Mouse (Mus musculus): ENCODE measurements around the gene Ctns. TPM values are rescaled to one million over a fixed set of nuclear protein-coding genes. Genes with fewer than 3 reads are reported as not detected.

The Ctns gene
- polyA plus RNA-seq, 1 experiment from 2014 or later, result 18.2 TPM

DNA sequence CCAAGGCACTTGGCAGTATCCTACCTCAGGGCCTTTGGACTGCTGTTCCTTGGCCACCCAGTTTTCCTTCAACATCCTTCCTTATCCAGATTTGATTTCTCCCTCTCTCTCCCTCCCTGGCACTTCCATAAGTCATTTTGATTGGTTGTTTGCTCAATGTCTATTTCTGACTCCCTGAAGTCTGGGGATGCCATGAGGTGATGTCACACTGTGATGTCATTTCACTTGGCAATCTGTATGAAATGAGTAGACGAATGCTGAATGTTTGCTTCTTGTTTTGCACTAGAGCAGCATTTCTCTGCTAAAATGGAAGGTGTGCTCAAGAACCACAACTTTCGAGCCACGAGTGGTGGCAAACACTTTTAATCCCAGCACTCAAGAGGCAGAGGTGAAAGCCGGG, 37.2 kb downstream of the Ctns start:
- ATAC-seq (replicated peaks; ENCODE audit: low FRiP score), result no peak
- H3K36me3 ChIP-seq, result no peaks in the 10 kb centered on the region
- WGBS, result 90% methylated on average over 4 of the region's 4 CpGs
- H3K9me3 ChIP-seq (replicated peaks), result no peaks in the 10 kb centered on the region
- H3K9ac ChIP-seq, result no peak overlapping the region
- peaks cover 18% of the 10 kb centered on the region for H3K4me1 ChIP-seq
- H3K27me3 ChIP-seq, result peaks cover 32% of the 10 kb centered on the region
- H3K4me3 ChIP-seq (replicated peaks), result no peak overlapping the region
- no peak overlapping the region for H3K4me2 ChIP-seq
- H3K27ac ChIP-seq, result no peak overlapping the region

DNA sequence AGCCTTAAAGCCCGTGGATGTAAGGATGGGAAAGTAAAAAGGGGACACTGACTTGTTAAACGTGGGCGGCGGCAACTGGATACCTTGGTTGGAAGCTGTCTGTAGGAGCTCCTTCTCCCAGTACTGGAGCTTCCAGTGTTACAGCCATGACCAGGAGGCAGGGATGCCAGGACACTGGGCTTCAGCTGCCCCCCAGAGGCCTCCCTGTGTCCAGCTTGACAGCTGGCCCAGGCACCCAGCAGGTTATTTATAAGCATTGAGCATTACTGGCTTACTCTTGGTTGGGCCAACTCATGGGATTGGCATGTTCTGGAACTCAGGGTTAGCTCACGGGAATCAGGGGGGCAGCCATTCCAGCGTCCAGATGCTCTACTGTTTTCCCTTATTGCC, 38.0 kb downstream of the Ctns start:
- no peak overlapping the region for H3K27ac ChIP-seq
- H3K9me3 ChIP-seq (replicated peaks), result no peaks in the 10 kb centered on the region
- H3K4me1 ChIP-seq, result peaks cover 16% of the 10 kb centered on the region
- peak; percentile 78 for ATAC-seq (replicated peaks; ENCODE audit: low FRiP score)
- peaks cover 33% of the 10 kb centered on the region for H3K27me3 ChIP-seq
- H3K4me2 ChIP-seq, result peak overlapping the region; percentile 87
- WGBS, result 21% methylated on average over 6 of the region's 6 CpGs
- H3K9ac ChIP-seq, result peak overlapping the region; percentile 49; the same call in 1 of the 2 replicates
- no peaks in the 10 kb centered on the region for H3K36me3 ChIP-seq
- H3K4me3 ChIP-seq (replicated peaks), result peak overlapping the region; percentile 48

DNA sequence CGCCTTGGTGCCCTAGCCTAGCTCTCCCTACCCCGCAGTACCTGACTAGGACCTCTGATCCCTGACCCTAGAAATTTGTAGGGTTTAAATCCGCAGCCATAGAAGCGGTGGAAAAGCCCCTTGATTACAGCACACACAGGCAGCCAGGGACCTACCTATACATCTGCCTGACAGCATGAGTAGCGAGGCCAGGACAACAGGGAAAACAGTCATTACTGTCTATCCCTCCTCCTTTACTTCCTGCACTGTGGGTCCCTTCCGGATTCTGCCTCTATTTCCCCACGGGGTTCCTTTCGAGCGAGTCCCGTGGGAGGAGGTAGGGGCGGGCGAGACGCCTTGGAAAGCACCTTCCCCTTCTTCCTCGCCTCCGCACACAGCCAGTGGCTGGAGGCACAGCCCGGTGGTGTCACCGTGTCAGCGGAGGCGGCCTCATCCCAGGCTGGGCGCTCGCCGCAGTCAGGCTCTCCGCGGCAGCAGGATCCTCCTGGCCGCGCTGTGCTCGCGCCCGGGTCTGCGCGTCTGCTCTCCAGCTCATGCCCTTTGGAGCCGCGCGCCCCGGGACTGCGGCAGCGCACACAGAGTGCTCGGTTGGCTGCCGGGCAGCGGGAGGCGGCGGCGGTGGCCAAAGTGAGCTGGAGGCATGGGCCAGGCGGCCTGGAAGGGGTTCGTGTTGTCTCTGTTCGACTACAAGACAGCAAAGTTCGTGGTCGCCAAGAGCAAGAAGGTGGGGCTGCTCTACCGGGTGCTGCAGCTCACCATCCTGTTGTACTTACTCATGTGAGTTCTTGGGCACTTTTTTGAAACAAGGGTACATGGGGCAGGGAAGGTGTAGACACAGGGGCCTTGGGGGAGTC, 38.7 kb downstream of the Ctns start, which contains the start of gene P2rx5:
TSS of gene P2rx5 (plus strand) at position 465 of the 854 bp plus-strand sequence.
- no peaks in the 10 kb centered on the region for H3K9me3 ChIP-seq (replicated peaks)
- H3K36me3 ChIP-seq, result no peaks in the 10 kb centered on the region
- H3K27me3 ChIP-seq, result peaks cover 33% of the 10 kb centered on the region
- peak within 1 kb of the TSS; percentile 87 for H3K4me2 ChIP-seq
- H3K27ac ChIP-seq, result no peak within 1 kb of the TSS
- 3% methylated on average over 49 of the region's 49 CpGs for WGBS
- H3K4me3 ChIP-seq (replicated peaks), result peak within 1 kb of the TSS; percentile 48
- peak within 1 kb of the TSS; percentile 49 for H3K9ac ChIP-seq
- H3K4me1 ChIP-seq, result peaks cover 16% of the 10 kb centered on the region
- peak; percentile 79 for ATAC-seq (replicated peaks; ENCODE audit: low FRiP score)

GRCm38 (mm10) chr11:73155071-73155470, 43.8 kb downstream of the Ctns start:
- Histone ChIP-seq H3K27ac (no peak overlapping the region), H3K4me2 (no peak overlapping the region), H3K4me1 (peaks cover 3% of the 10 kb centered on the region), H3K27me3 (peaks cover 22% of the 10 kb centered on the region), H3K9ac (no peak overlapping the region), H3K9me3 (replicated peaks) (no peaks in the 10 kb centered on the region), H3K36me3 (no peaks in the 10 kb centered on the region), H3K4me3 (replicated peaks) (no peak overlapping the region)
- ATAC-seq (replicated peaks; ENCODE audit: low FRiP score), result no peak
- WGBS, result 64% methylated on average over 6 of the region's 6 CpGs

GRCm38 (mm10) chr11:73148209-73148608, 50.6 kb downstream of the Ctns start:
- Histone ChIP-seq H3K27me3 (no peaks in the 10 kb centered on the region), H3K4me1 (no peaks in the 10 kb centered on the region; the same call in 1 of the 2 replicates), H3K9ac (no peak overlapping the region), H3K9me3 (replicated peaks) (no peaks in the 10 kb centered on the region), H3K27ac (no peak overlapping the region), H3K4me2 (no peak overlapping the region), H3K4me3 (replicated peaks) (no peak overlapping the region), H3K36me3 (no peaks in the 10 kb centered on the region)
- no peak for ATAC-seq (replicated peaks; ENCODE audit: low FRiP score)
- 85% methylated on average over 9 of the region's 9 CpGs for WGBS

GRCm38 (mm10) chr11:73146975-73147365, 51.9 kb downstream of the Ctns start:
- no peak overlapping the region for H3K4me2 ChIP-seq
- no peak overlapping the region for H3K27ac ChIP-seq
- H3K4me3 ChIP-seq (replicated peaks), result no peak overlapping the region
- H3K4me1 ChIP-seq, result no peaks in the 10 kb centered on the region; the same call in 1 of the 2 replicates
- 64% methylated on average over 7 of the region's 7 CpGs for WGBS
- H3K36me3 ChIP-seq, result no peaks in the 10 kb centered on the region
- H3K9ac ChIP-seq, result no peak overlapping the region
- no peak for ATAC-seq (replicated peaks; ENCODE audit: low FRiP score)
- H3K27me3 ChIP-seq, result no peaks in the 10 kb centered on the region
- H3K9me3 ChIP-seq (replicated peaks), result no peaks in the 10 kb centered on the region

DNA sequence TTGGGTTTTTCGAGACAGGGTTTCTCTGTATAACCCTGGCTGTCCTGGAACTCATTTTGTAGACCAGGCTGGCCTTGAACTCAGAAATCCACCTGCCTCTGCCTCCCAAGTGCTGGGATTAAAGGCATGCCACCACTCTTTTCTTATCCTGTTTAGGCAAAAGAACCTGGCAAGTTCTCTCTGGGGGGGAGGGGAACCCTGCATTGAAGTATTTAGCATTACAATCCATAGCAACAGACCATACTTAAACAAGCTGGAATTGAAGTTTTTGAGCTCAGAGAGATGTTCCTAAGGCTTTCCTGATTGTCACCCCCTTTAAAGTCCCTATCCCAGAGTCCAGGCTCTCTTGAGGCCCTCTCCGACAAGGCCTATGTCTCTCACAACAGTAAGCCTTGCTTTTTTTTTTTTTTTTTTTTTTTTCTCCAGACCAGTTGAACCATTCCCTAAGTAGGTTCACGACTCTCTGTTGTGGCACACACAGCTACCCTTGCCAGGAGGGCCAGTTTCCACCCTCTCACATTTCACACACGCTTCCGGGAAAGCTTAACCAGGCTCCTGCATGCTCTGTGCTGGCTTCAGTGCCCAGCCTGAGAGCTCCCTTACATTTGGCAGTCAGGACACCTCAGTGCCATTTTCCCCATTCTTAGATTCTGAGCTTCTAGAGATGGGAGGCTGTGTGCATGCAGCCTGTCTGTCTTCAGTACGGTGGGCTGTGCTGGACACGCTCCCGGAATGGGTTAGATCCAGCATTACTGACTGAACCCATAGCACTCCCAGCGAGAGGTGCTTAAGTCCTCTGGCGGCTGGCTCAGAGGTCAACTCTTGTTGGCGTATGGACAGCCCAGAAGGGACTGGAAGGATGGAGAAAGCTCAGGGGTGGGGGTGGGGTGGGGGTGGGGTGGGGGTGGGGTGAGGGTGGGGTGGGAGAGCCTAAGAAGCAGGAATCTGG, 52.5 kb downstream of the Ctns start:
- no peak overlapping the region for H3K27ac ChIP-seq
- no peaks in the 10 kb centered on the region for H3K9me3 ChIP-seq (replicated peaks)
- no peaks in the 10 kb centered on the region for H3K27me3 ChIP-seq
- no peak overlapping the region for H3K4me3 ChIP-seq (replicated peaks)
- no peaks in the 10 kb centered on the region; the same call in 1 of the 2 replicates for H3K4me1 ChIP-seq
- no peak overlapping the region for H3K9ac ChIP-seq
- no peaks in the 10 kb centered on the region for H3K36me3 ChIP-seq
- H3K4me2 ChIP-seq, result no peak overlapping the region
- ATAC-seq (replicated peaks; ENCODE audit: low FRiP score), result no peak
- WGBS, result 57% methylated on average over 11 of the region's 11 CpGs

DNA sequence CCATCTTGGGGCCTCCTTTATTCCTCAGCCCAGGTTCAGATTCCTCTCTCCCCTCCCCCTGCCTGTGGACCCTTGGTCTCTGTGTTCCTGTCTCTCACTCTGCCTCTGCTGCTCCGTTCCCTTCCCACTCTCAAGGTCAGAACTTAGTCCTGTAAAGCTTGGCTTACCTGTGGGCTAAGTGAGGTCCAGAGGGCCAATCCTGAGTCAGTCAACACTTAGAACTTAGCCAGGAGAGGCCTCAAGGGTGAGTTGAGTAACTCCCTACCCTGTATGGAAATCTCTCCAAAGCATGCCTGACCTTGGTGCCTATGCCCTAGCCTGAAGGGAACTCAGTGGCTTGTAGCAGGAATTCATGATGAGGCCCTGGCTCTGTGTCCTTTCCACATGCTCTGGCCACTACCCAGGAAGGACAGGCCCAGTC, 54.6 kb downstream of the Ctns start:
- ATAC-seq (replicated peaks; ENCODE audit: low FRiP score), result no peak
- Histone ChIP-seq H3K4me2 (no peak overlapping the region), H3K9me3 (replicated peaks) (no peaks in the 10 kb centered on the region), H3K27ac (no peak overlapping the region), H3K9ac (no peak overlapping the region), H3K36me3 (no peaks in the 10 kb centered on the region), H3K4me3 (replicated peaks) (no peak overlapping the region), H3K27me3 (no peaks in the 10 kb centered on the region), H3K4me1 (no peaks in the 10 kb centered on the region; the same call in 1 of the 2 replicates)
- 50% methylated on average over 1 of the region's 1 CpGs for WGBS

- Histone ChIP-seq H3K27me3 (no peaks in the 10 kb centered on the region), H3K9me3 (replicated peaks) (no peaks in the 10 kb centered on the region), H3K4me2 (peak within 1 kb of the TSS; percentile 84), H3K4me3 (replicated peaks) (peak within 1 kb of the TSS; percentile 96), H3K36me3 (peaks cover 18% of the 10 kb centered on the region), H3K27ac (peak within 1 kb of the TSS; percentile 23; the same call in 1 of the 2 replicates), H3K9ac (peak within 1 kb of the TSS; percentile 77), H3K4me1 (peaks cover 41% of the 10 kb centered on the region)
- ATAC-seq (replicated peaks; ENCODE audit: low FRiP score), result peak; percentile 95
- under 1% methylated on average over 84 of the region's 84 CpGs for WGBS
Measured at GRCm38 (mm10) chr11:73137591-73138501, 61.0 kb downstream of the Ctns start, which contains the start of gene Haspin. Gene Haspin, minus strand, starts transcription at chr11:73138294.

DNA sequence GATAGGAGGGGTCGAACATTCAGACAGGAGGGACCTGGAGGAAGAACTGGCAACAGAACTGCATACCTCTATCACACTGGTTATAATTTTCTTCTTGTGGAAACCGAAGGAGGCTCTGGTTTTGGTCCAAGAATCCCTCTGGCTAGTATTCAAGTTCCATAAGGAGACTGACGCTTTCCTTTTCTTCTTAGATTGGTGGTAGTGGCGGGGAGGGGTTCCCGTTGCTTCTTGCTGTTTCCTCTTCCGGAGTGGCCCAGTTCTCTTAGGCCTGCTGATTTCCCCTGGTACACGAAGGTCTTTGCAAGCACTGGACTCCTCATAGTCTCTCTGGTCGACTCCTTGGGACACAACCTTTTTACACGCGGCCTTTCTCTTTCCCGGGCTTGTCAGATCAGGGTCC, 61.7 kb downstream of the Ctns start:
- no peaks in the 10 kb centered on the region for H3K9me3 ChIP-seq (replicated peaks)
- no peak for ATAC-seq (replicated peaks; ENCODE audit: low FRiP score)
- peak overlapping the region; percentile 84 for H3K4me2 ChIP-seq
- peak overlapping the region; percentile 96 for H3K4me3 ChIP-seq (replicated peaks)
- peak overlapping the region; percentile 77 for H3K9ac ChIP-seq
- 24% methylated on average over 11 of the region's 11 CpGs for WGBS
- H3K27ac ChIP-seq, result peak overlapping the region; percentile 23; the same call in 1 of the 2 replicates
- H3K4me1 ChIP-seq, result peaks cover 41% of the 10 kb centered on the region
- H3K27me3 ChIP-seq, result no peaks in the 10 kb centered on the region
- peaks cover 25% of the 10 kb centered on the region for H3K36me3 ChIP-seq

- ATAC-seq (replicated peaks; ENCODE audit: low FRiP score), result no peak
- 58% methylated on average over 6 of the region's 6 CpGs for WGBS
Measured at GRCm38 (mm10) chr11:73136587-73136986, 62.3 kb downstream of the Ctns start.

More at GRCm38 (mm10) chr11:73136587-73136986, 62.3 kb downstream of the Ctns start:
- Histone ChIP-seq H3K9me3 (replicated peaks) (no peaks in the 10 kb centered on the region), H3K4me2 (peak overlapping the region; percentile 84), H3K27me3 (no peaks in the 10 kb centered on the region), H3K27ac (no peak overlapping the region), H3K4me1 (peaks cover 41% of the 10 kb centered on the region), H3K9ac (peak overlapping the region; percentile 77), H3K36me3 (peaks cover 30% of the 10 kb centered on the region), H3K4me3 (replicated peaks) (peak overlapping the region; percentile 96)
